Mouse (Mus musculus) liver, embryonic 15.5 days (tissue): ENCODE data around the gene Hoxa4. TPM values are rescaled to one million over a fixed set of nuclear protein-coding genes. Genes with fewer than 3 reads are reported as not detected.
A peak's percentile ranks its signal among the peaks of the same experiment; 100 is the strongest.

ENCODE experiments used
- ATAC-seq: fragments of 200-750 bp; cut with Nextera tagmentation; 2 replicates; pipeline ENCODE4 v1.8.0; 2017; ENCODE audit warnings: moderate number of reproducible peaks, mild to moderate bottlenecking, moderate library complexity; ENCODE audit not compliant: insufficient read depth
- H3K27ac ChIP-seq: fragments of 300-500 bp; sonication (generic); replicated peaks from 2 replicates; pipeline ENCODE4 v1.5.1; 2015; ENCODE audit warnings: mild to moderate bottlenecking, inconsistent platforms
- H3K27me3 ChIP-seq: fragments of 300-500 bp; sonication (generic); 2 replicates; pipeline ENCODE4 v1.6.1; 2015; ENCODE audit warnings: mild to moderate bottlenecking, inconsistent platforms
- H3K36me3 ChIP-seq: fragments of 300-500 bp; sonication (generic); replicated peaks from 2 replicates; pipeline ENCODE4 v1.6.1; 2015; ENCODE audit warnings: moderate library complexity, mild to moderate bottlenecking, inconsistent platforms
- H3K4me1 ChIP-seq: fragments of 300-500 bp; sonication (generic); replicated peaks from 2 replicates; pipeline ENCODE4 v1.6.1; 2015; ENCODE audit warnings: inconsistent platforms
- H3K4me2 ChIP-seq: fragments of 300-500 bp; sonication (generic); 2 replicates; pipeline ENCODE4 v1.6.1; 2015; ENCODE audit warnings: moderate library complexity, mild to moderate bottlenecking, inconsistent platforms
- H3K4me3 ChIP-seq: fragments of 300-500 bp; sonication (generic); replicated peaks from 2 replicates; pipeline ENCODE4 v1.5.1; 2015; ENCODE audit warnings: mild to moderate bottlenecking, inconsistent platforms
- H3K9ac ChIP-seq: fragments of 300-500 bp; sonication (generic); 2 replicates; pipeline ENCODE4 v1.6.1; 2015; ENCODE audit warnings: moderate library complexity, mild to moderate bottlenecking, inconsistent platforms
- H3K9me3 ChIP-seq: fragments of 300-500 bp; sonication (generic); replicated peaks from 2 replicates; pipeline ENCODE4 v1.6.1; 2016; ENCODE audit warnings: inconsistent platforms
- WGBS: fragments of 180-500 bp; shearing (Covaris S2); methylation state at CpG from one replicate; pipeline ENCODE4 v1.1.7; 2015; ENCODE audit warnings: mixed read lengths; ENCODE audit not compliant: insufficient replicate concordance; 5-methylcytosine and 5-hydroxymethylcytosine counted together
- polyA plus RNA-seq: library from polyadenylated mRNA; unstranded; fragments of >200 nt; fragmentation: Nextera tagmentation; extraction: Ambion mirVana; gene quantifications from 2 replicates; pipeline ENCODE4 v1.2.1, GENCODE M21; 2015

Gene Hoxa4
- polyA plus RNA-seq, 1 experiment from 2014 or later, result 0.07 TPM

GRCm38 (mm10) chr6:52174968-52175751 lies 16.4 kb downstream of the Hoxa4 start:
- H3K27ac ChIP-seq, result no peak overlapping the region
- 4% methylated on average over 37 of the region's 41 CpGs for WGBS
- ATAC-seq, result no peak
- H3K4me3 ChIP-seq, result peak overlapping the region; percentile 39
- no peak overlapping the region; the same call in 1 of the 2 replicates for H3K4me2 ChIP-seq
- peaks cover 99% of the 10 kb centered on the region for H3K27me3 ChIP-seq
- H3K9ac ChIP-seq, result no peak overlapping the region; the same call in 1 of the 2 replicates
- H3K9me3 ChIP-seq, result no peaks in the 10 kb centered on the region
- peaks cover 8% of the 10 kb centered on the region; the same call in 1 of the 2 replicates for H3K4me1 ChIP-seq
- H3K36me3 ChIP-seq, result no peaks in the 10 kb centered on the region

DNA sequence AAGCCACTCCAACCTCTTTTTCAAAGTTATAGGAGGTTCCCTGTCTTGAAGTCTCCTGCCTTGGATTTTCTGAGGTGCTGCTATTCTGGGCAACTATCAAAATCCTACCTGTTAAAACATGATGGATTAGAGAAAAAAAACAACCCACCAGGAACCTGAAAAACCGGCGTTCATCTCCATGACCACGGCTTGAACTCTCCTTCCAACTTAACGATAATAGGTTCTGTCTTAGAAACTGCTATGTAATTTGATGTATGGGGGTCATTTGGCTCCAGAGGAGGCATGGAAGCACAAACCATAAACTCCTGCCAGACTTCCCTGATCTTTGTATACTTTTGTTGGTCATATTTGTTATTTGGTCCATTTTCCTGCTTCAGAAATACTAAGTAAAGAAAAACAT lies 17.9 kb downstream of the Hoxa4 start:
- H3K27me3 ChIP-seq, result peaks cover 99% of the 10 kb centered on the region

DNA sequence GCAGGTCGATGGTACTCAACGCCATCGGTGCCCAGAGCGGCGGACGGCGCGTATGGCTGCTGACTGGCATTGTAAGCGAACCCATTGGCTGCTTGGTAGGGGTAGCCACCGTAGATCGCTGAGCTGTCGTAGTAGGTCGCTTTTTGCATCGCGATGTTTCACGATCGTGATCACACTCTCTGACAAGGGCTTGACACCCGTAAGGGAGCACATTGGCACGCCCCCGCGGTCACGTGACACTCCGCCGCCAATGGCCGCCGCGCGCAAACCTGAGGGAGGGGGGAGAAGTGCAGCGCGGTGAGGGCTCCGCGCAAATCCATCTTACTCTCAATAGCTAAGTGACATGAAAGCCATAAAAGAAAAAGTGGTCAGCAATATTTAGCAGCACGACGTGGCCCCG lies 19.1 kb downstream of the Hoxa4 start:
- peaks cover 8% of the 10 kb centered on the region; the same call in 1 of the 2 replicates for H3K4me1 ChIP-seq
- no peak for ATAC-seq
- H3K27me3 ChIP-seq, result peaks cover 99% of the 10 kb centered on the region
- H3K36me3 ChIP-seq, result no peaks in the 10 kb centered on the region
- no peak overlapping the region for H3K4me3 ChIP-seq
- H3K4me2 ChIP-seq, result peak overlapping the region; percentile 36
- no peaks in the 10 kb centered on the region for H3K9me3 ChIP-seq
- 0 out of 2 replicates have a peak overlapping the region, but pooled peaks have one; percentile 19 for H3K27ac ChIP-seq
- no peak overlapping the region for H3K9ac ChIP-seq
- WGBS, result 2% methylated on average over 35 of the region's 35 CpGs

More for the DNA sequence above, 17.9 kb downstream of the Hoxa4 start:
- H3K9me3 ChIP-seq, result no peaks in the 10 kb centered on the region
- H3K27ac ChIP-seq, result no peak overlapping the region
- no peak overlapping the region for H3K4me2 ChIP-seq
- H3K4me3 ChIP-seq, result no peak overlapping the region
- 17% methylated on average over 4 of the region's 4 CpGs for WGBS
- H3K36me3 ChIP-seq, result no peaks in the 10 kb centered on the region
- H3K9ac ChIP-seq, result no peak overlapping the region
- peaks cover 8% of the 10 kb centered on the region; the same call in 1 of the 2 replicates for H3K4me1 ChIP-seq
- ATAC-seq, result no peak

DNA sequence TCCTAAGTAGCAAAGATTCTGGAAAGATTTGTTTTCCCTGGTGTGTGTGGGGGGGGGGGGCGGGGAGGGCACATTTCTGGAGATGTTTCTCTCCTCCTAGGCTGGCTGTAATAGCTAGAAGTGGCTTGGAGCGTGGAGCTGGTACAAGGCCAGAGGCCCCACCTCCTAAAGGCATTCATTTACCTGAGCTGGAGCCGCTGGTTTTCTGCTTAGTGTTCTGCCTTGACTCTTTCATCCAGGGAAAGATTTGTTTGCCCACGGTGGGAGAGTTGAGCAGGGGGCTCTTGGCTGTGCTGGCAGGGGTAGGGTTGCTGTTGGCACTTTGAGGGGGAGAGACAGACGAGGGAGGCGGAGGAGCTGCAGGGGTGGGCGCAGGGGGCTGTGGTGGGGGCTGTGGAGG lies 19.6 kb downstream of the Hoxa4 start:
- H3K4me2 ChIP-seq, result peak overlapping the region; percentile 36; the same call in 1 of the 2 replicates
- no peak overlapping the region for H3K4me3 ChIP-seq
- H3K27ac ChIP-seq, result no peak overlapping the region
- peaks cover 99% of the 10 kb centered on the region for H3K27me3 ChIP-seq
- peaks cover 8% of the 10 kb centered on the region; the same call in 1 of the 2 replicates for H3K4me1 ChIP-seq
- 29% methylated on average over 7 of the region's 7 CpGs for WGBS
- no peak overlapping the region for H3K9ac ChIP-seq
- H3K36me3 ChIP-seq, result no peaks in the 10 kb centered on the region
- ATAC-seq, result no peak
- no peaks in the 10 kb centered on the region for H3K9me3 ChIP-seq

GRCm38 (mm10) chr6:52171331-52171730 lies 20.2 kb downstream of the Hoxa4 start:
- Histone ChIP-seq H3K9ac (no peak overlapping the region), H3K4me2 (no peak overlapping the region), H3K36me3 (no peaks in the 10 kb centered on the region), H3K27ac (no peak overlapping the region), H3K27me3 (peaks cover 99% of the 10 kb centered on the region), H3K9me3 (no peaks in the 10 kb centered on the region), H3K4me1 (peaks cover 8% of the 10 kb centered on the region; the same call in 1 of the 2 replicates), H3K4me3 (no peak overlapping the region)
- WGBS, result 26% methylated on average over 4 of the region's 4 CpGs
- ATAC-seq, result no peak

GRCm38 (mm10) chr6:52170898-52171223 lies 20.7 kb downstream of the Hoxa4 start:
- no peak for ATAC-seq
- peak overlapping the region; percentile 23; the same call in 1 of the 2 replicates for H3K4me2 ChIP-seq
- no peak overlapping the region for H3K27ac ChIP-seq
- H3K9me3 ChIP-seq, result no peaks in the 10 kb centered on the region
- H3K27me3 ChIP-seq, result peaks cover 99% of the 10 kb centered on the region
- WGBS, result 5% methylated on average over 5 of the region's 5 CpGs
- H3K9ac ChIP-seq, result no peak overlapping the region
- H3K4me1 ChIP-seq, result peaks cover 8% of the 10 kb centered on the region; the same call in 1 of the 2 replicates
- H3K4me3 ChIP-seq, result no peak overlapping the region
- H3K36me3 ChIP-seq, result no peaks in the 10 kb centered on the region

- peaks cover 8% of the 10 kb centered on the region; the same call in 1 of the 2 replicates for H3K4me1 ChIP-seq
- H3K27ac ChIP-seq, result peak overlapping the region; percentile 29; the same call in 1 of the 2 replicates
- H3K9me3 ChIP-seq, result no peaks in the 10 kb centered on the region
- ATAC-seq, result peak; percentile 69
- peak overlapping the region; percentile 23 for H3K4me2 ChIP-seq
- peaks cover 99% of the 10 kb centered on the region for H3K27me3 ChIP-seq
- no peak overlapping the region for H3K9ac ChIP-seq
- 10% methylated on average over 40 of the region's 40 CpGs for WGBS
- H3K36me3 ChIP-seq, result no peaks in the 10 kb centered on the region
- H3K4me3 ChIP-seq, result no peak overlapping the region
Measured at GRCm38 (mm10) chr6:52170166-52170897, 21.2 kb downstream of the Hoxa4 start.

GRCm38 (mm10) chr6:52169499-52170165 lies 21.9 kb downstream of the Hoxa4 start:
- Histone ChIP-seq H3K27ac (0 out of 2 replicates have a peak overlapping the region, but pooled peaks have one; percentile 29), H3K4me2 (no peak overlapping the region), H3K27me3 (peaks cover 99% of the 10 kb centered on the region), H3K9ac (no peak overlapping the region), H3K36me3 (no peaks in the 10 kb centered on the region), H3K4me1 (peaks cover 8% of the 10 kb centered on the region; the same call in 1 of the 2 replicates), H3K9me3 (no peaks in the 10 kb centered on the region), H3K4me3 (no peak overlapping the region)
- WGBS, result 36% methylated on average over 16 of the region's 16 CpGs
- ATAC-seq, result no peak

GRCm38 (mm10) chr6:52168191-52169055 lies 23.1 kb downstream of the Hoxa4 start:
- H3K4me1 ChIP-seq, result peaks cover 8% of the 10 kb centered on the region; the same call in 1 of the 2 replicates
- WGBS, result 26% methylated on average over 42 of the region's 42 CpGs
- H3K36me3 ChIP-seq, result no peaks in the 10 kb centered on the region
- no peaks in the 10 kb centered on the region for H3K9me3 ChIP-seq
- H3K9ac ChIP-seq, result no peak overlapping the region
- no peak overlapping the region for H3K27ac ChIP-seq
- ATAC-seq, result no peak
- H3K27me3 ChIP-seq, result peaks cover 100% of the 10 kb centered on the region
- no peak overlapping the region for H3K4me3 ChIP-seq
- H3K4me2 ChIP-seq, result peak overlapping the region; percentile 23; the same call in 1 of the 2 replicates

- WGBS, result 28% methylated on average over 14 of the region's 14 CpGs
- Histone ChIP-seq H3K27me3 (peaks cover 100% of the 10 kb centered on the region), H3K4me3 (no peak overlapping the region), H3K9ac (no peak overlapping the region), H3K4me1 (peaks cover 7% of the 10 kb centered on the region; the same call in 1 of the 2 replicates), H3K36me3 (no peaks in the 10 kb centered on the region), H3K9me3 (no peaks in the 10 kb centered on the region), H3K27ac (no peak overlapping the region), H3K4me2 (no peak overlapping the region)
- no peak for ATAC-seq
Measured at GRCm38 (mm10) chr6:52167736-52168161, 23.8 kb downstream of the Hoxa4 start.
